Mouse (Mus musculus): ENCODE measurements around the gene Elmo3.

- TF ChIP-seq CTCF (conservative IDR thresholded peaks at IDR 0.05; ENCODE audit: low read length), result no peak
- TF ChIP-seq POU5F1 (IDR thresholded peaks at IDR 0.05; ENCODE audit: borderline replicate concordance, low read length), result no peak
- no peak for TF ChIP-seq NANOG (IDR thresholded peaks at IDR 0.05; ENCODE audit: borderline replicate concordance, low read length)
Measured at GRCm38 (mm10) chr8:105270101-105270915, 35.1 kb upstream of the Elmo3 start.

Data from E14TG2a.4 (cell line).